8 mouse cellular contexts compared by ENCODE assay signal in the genomic region with DNA sequence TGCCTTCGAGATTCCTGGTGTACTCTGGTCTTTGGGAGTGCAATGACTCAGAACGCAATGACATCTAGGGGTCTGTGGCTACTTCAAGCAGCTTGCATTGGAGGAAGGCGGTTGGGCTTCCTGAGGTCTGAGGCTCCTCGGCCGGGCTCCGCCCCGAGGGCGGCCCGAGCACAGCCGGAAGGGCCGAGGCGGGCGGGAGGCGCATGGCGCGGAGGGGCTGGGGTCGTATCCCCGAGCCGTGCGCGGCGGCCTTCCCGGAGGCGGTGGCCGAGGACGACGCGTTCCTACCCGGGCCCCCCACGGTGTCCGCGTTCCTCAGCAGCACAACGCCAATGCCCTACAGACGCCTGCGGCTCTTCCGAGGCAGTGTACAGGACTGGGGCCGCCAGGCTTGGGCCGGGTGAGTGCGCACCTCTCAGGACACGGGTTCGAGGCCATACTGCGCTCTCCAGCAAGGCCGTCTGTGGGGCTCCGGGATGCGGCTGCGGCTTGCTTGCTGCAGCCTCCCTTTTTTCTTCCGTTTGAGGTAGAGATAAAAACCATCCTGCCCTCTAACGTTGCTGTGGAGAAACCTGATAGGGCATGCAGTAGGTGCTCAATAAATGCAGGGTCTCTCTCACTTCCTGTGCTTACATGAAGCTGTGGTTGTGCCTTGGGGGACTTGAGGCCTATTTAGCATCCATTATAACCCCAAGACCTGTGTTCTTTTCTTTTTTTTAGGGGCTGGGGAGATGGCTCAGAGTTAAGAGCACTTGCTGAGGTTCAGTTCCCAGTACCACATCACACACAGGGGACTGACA. TPM values are rescaled to one million over a fixed set of nuclear protein-coding genes. Genes with fewer than 3 reads are reported as not detected.
DNase-seq lines count a peak whose midpoint lies in the region; ATAC-seq lines count a peak whose summit lies in the region.

No protein-coding gene starts in this region.

- H3K9ac ChIP-seq in embryonic facial prominence, embryonic 14.5 days (ENCODE audit: low read depth, low read length): peak overlapping the region; percentile 62
- no peak overlapping the region for H3K9ac ChIP-seq in hindbrain, embryonic 11.5 days (ENCODE audit: low read depth, low read length)
- peak overlapping the region; percentile 72 for H3K9ac ChIP-seq in liver, embryonic 13.5 days
- H3K9ac ChIP-seq in neural tube, embryonic 14.5 days (replicated peaks; ENCODE audit: low read depth, low read length): no peak overlapping the region

- H3K4me2 ChIP-seq in embryonic facial prominence, embryonic 14.5 days (ENCODE audit: low read depth, low read length): peak overlapping the region; percentile 54
- H3K4me2 ChIP-seq in hindbrain, embryonic 11.5 days (replicated peaks; ENCODE audit: low read depth, low read length): peak overlapping the region; percentile 33
- peak overlapping the region; percentile 74 for H3K4me2 ChIP-seq in liver, embryonic 13.5 days
- peak overlapping the region; percentile 26; the same call in 1 of the 2 replicates for H3K4me2 ChIP-seq in neural tube, embryonic 14.5 days (ENCODE audit: low read depth, low read length)

- H3K4me1 ChIP-seq in embryonic facial prominence, embryonic 14.5 days (ENCODE audit: control insufficient read depth, insufficient read depth, low read length): peaks cover 12% of the 10 kb centered on the region
- 0 out of 2 replicates have a peak, but pooled peaks cover 2% of the 10 kb centered on the region for H3K4me1 ChIP-seq in hindbrain, embryonic 11.5 days (replicated peaks; ENCODE audit: control insufficient read depth, insufficient read depth, low read length)
- H3K4me1 ChIP-seq in liver, embryonic 13.5 days (replicated peaks): peaks cover 54% of the 10 kb centered on the region
- no peaks in the 10 kb centered on the region for H3K4me1 ChIP-seq in neural tube, embryonic 14.5 days (ENCODE audit: control insufficient read depth, insufficient read depth, low read length)

- H3K36me3 ChIP-seq in embryonic facial prominence, embryonic 14.5 days (ENCODE audit: control insufficient read depth, insufficient read depth, low read length): no peaks in the 10 kb centered on the region
- H3K36me3 ChIP-seq in hindbrain, embryonic 11.5 days (ENCODE audit: control insufficient read depth, insufficient read depth, low read length): no peaks in the 10 kb centered on the region
- no peaks in the 10 kb centered on the region for H3K36me3 ChIP-seq in liver, embryonic 13.5 days
- no peaks in the 10 kb centered on the region for H3K36me3 ChIP-seq in neural tube, embryonic 14.5 days (ENCODE audit: control insufficient read depth, insufficient read depth, low read length)

- ATAC-seq in embryonic facial prominence, embryonic 14.5 days (ENCODE audit: low read depth): no peak
- no peak; the same call in 1 of the 2 replicates for ATAC-seq in hindbrain, embryonic 11.5 days (ENCODE audit: low FRiP score)
- ATAC-seq in liver, embryonic 13.5 days (ENCODE audit: low read depth): peak; percentile 33
- ATAC-seq in neural tube, embryonic 14.5 days (ENCODE audit: low read depth): no peak

- DNase-seq in urinary bladder, postnatal 14 days (ENCODE audit: low spot score): peak; percentile 43
- DNase-seq in urinary bladder, adult 18-20 months (ENCODE audit: low spot score in 2 of 2): no peak
- DNase-seq in embryonic facial prominence, embryonic 14.5 days (ENCODE audit: low spot score): peak; percentile 41
- DNase-seq in hindbrain, embryonic 11.5 days (ENCODE audit: low spot score): peak; percentile 42
- no peak for DNase-seq in liver, embryonic 13.5 days
- DNase-seq in left cerebral cortex, adult 11 months (ENCODE audit: low spot score): no peak
- no peak for DNase-seq in cerebellum, adult 9-10 months

- 16% methylated on average over 21 of the region's 48 CpGs for WGBS in embryonic facial prominence, embryonic 14.5 days
- 7% methylated on average over 43 of the region's 48 CpGs for WGBS in hindbrain, embryonic 11.5 days
- 2% methylated on average over 48 of the region's 48 CpGs for WGBS in liver, embryonic 13.5 days (ENCODE audit: insufficient replicate concordance)
- WGBS in neural tube, embryonic 14.5 days: 8% methylated on average over 48 of the region's 48 CpGs

- no peak overlapping the region for H3K27ac ChIP-seq in embryonic facial prominence, embryonic 14.5 days (replicated peaks; ENCODE audit: low read depth, low read length)
- H3K27ac ChIP-seq in hindbrain, embryonic 11.5 days (ENCODE audit: low read depth, low read length): no peak overlapping the region
- peak overlapping the region; percentile 72 for H3K27ac ChIP-seq in liver, embryonic 13.5 days
- no peak overlapping the region for H3K27ac ChIP-seq in neural tube, embryonic 14.5 days (ENCODE audit: low read depth, low read length)

- H3K9me3 ChIP-seq in embryonic facial prominence, embryonic 14.5 days (ENCODE audit: control insufficient read depth, low read length): no peaks in the 10 kb centered on the region
- H3K9me3 ChIP-seq in hindbrain, embryonic 11.5 days (ENCODE audit: control insufficient read depth, low read length): no peaks in the 10 kb centered on the region
- no peaks in the 10 kb centered on the region for H3K9me3 ChIP-seq in liver, embryonic 13.5 days (replicated peaks)
- H3K9me3 ChIP-seq in neural tube, embryonic 14.5 days (ENCODE audit: control insufficient read depth, low read length): no peaks in the 10 kb centered on the region

- peaks cover 6% of the 10 kb centered on the region; the same call in 1 of the 2 replicates for H3K27me3 ChIP-seq in embryonic facial prominence, embryonic 14.5 days (replicated peaks; ENCODE audit: control insufficient read depth, insufficient read depth, low read length)
- peaks cover 18% of the 10 kb centered on the region for H3K27me3 ChIP-seq in hindbrain, embryonic 11.5 days (ENCODE audit: control insufficient read depth, insufficient read depth, low read length)
- no peaks in the 10 kb centered on the region for H3K27me3 ChIP-seq in liver, embryonic 13.5 days
- H3K27me3 ChIP-seq in neural tube, embryonic 14.5 days (ENCODE audit: control insufficient read depth, insufficient read depth, low read length): peaks cover 11% of the 10 kb centered on the region

- peak overlapping the region; percentile 34 for H3K4me3 ChIP-seq in embryonic facial prominence, embryonic 14.5 days (ENCODE audit: low read depth, low read length)
- H3K4me3 ChIP-seq in hindbrain, embryonic 11.5 days (ENCODE audit: low read depth, low read length): peak overlapping the region; percentile 18; the same call in 1 of the 2 replicates
- peak overlapping the region; percentile 63 for H3K4me3 ChIP-seq in liver, embryonic 13.5 days (replicated peaks)
- H3K4me3 ChIP-seq in neural tube, embryonic 14.5 days (ENCODE audit: low read depth, low read length): peak overlapping the region; percentile 10; the same call in 1 of the 2 replicates

RNA-seq across cellular contexts. Expression of a gene that starts 16.1 kb away (rescaled TPM):
- 6.2 and 6.9 TPM in 2 replicates for polyA plus RNA-seq in embryonic facial prominence, embryonic 14.5 days (2014; fragmentation: Nextera tagmentation; extraction: Ambion mirVana)
- polyA plus RNA-seq in hindbrain, embryonic 11.5 days (2014; fragmentation: Nextera tagmentation; extraction: Ambion mirVana): 5.2 and 5.7 TPM in 2 replicates
- polyA plus RNA-seq in liver, embryonic 13.5 days (2015; fragmentation: Nextera tagmentation; extraction: Ambion mirVana): 2.0 and 2.1 TPM in 2 replicates
- 27.5 and 35.3 TPM in 2 replicates for polyA plus RNA-seq in neural tube, embryonic 14.5 days (2014; fragmentation: Nextera tagmentation; extraction: Ambion mirVana)

RNA-seq across cellular contexts. Expression of a gene that starts 31.8 kb away (rescaled TPM):
- 259 and 298 TPM in 2 replicates for polyA plus RNA-seq in embryonic facial prominence, embryonic 14.5 days (2014; fragmentation: Nextera tagmentation; extraction: Ambion mirVana)
- 306 and 307 TPM in 2 replicates for polyA plus RNA-seq in hindbrain, embryonic 11.5 days (2014; fragmentation: Nextera tagmentation; extraction: Ambion mirVana)
- polyA plus RNA-seq in liver, embryonic 13.5 days (2015; fragmentation: Nextera tagmentation; extraction: Ambion mirVana): 170 and 200 TPM in 2 replicates
- polyA plus RNA-seq in neural tube, embryonic 14.5 days (2014; fragmentation: Nextera tagmentation; extraction: Ambion mirVana): 190 and 219 TPM in 2 replicates

RNA-seq across cellular contexts. Expression of a gene that starts 50.6 kb away (rescaled TPM):
- polyA plus RNA-seq in embryonic facial prominence, embryonic 14.5 days (2014; fragmentation: Nextera tagmentation; extraction: Ambion mirVana): 9.8 and 11.6 TPM in 2 replicates
- 6.9 and 8.0 TPM in 2 replicates for polyA plus RNA-seq in hindbrain, embryonic 11.5 days (2014; fragmentation: Nextera tagmentation; extraction: Ambion mirVana)
- polyA plus RNA-seq in liver, embryonic 13.5 days (2015; fragmentation: Nextera tagmentation; extraction: Ambion mirVana): 6.2 and 7.2 TPM in 2 replicates
- 7.9 and 10.2 TPM in 2 replicates for polyA plus RNA-seq in neural tube, embryonic 14.5 days (2014; fragmentation: Nextera tagmentation; extraction: Ambion mirVana)

RNA-seq across cellular contexts. Expression of a gene that starts 57.5 kb away (rescaled TPM):
- 43.0 and 49.6 TPM in 2 replicates for polyA plus RNA-seq in embryonic facial prominence, embryonic 14.5 days (2014; fragmentation: Nextera tagmentation; extraction: Ambion mirVana)
- 23.6 and 23.7 TPM in 2 replicates for polyA plus RNA-seq in hindbrain, embryonic 11.5 days (2014; fragmentation: Nextera tagmentation; extraction: Ambion mirVana)
- 31.9 TPM in 2 replicates for polyA plus RNA-seq in liver, embryonic 13.5 days (2015; fragmentation: Nextera tagmentation; extraction: Ambion mirVana)
- polyA plus RNA-seq in neural tube, embryonic 14.5 days (2014; fragmentation: Nextera tagmentation; extraction: Ambion mirVana): 34.2 and 43.6 TPM in 2 replicates

Comparison
In these comparisons a context has a peak if more than half of its experiments do, and no peak if none do; other contexts are left out.
1. DNase-seq: peak in urinary bladder, postnatal 14 days (single experiment), embryonic facial prominence, embryonic 14.5 days (single experiment) and hindbrain, embryonic 11.5 days (single experiment); none in urinary bladder, adult 18-20 months (0 of 2), liver, embryonic 13.5 days (single experiment), left cerebral cortex, adult 11 months (single experiment) and cerebellum, adult 9-10 months (single experiment).
2. H3K4me3 ChIP-seq: peak in every context shown above with its lines; median percentile 63 in liver, embryonic 13.5 days; 34 in embryonic facial prominence, embryonic 14.5 days; 18 in hindbrain, embryonic 11.5 days; 10 in neural tube, embryonic 14.5 days.
3. H3K9ac ChIP-seq: peak in embryonic facial prominence, embryonic 14.5 days (single experiment) and liver, embryonic 13.5 days (single experiment); none in hindbrain, embryonic 11.5 days (single experiment) and neural tube, embryonic 14.5 days (single experiment).
4. Peak in every context shown above with its lines, with median percentiles within 50 percentile points of each other: H3K4me2 ChIP-seq.